Comparison of ENCODE assay signal across 24 mouse cellular contexts in the genomic region with DNA sequence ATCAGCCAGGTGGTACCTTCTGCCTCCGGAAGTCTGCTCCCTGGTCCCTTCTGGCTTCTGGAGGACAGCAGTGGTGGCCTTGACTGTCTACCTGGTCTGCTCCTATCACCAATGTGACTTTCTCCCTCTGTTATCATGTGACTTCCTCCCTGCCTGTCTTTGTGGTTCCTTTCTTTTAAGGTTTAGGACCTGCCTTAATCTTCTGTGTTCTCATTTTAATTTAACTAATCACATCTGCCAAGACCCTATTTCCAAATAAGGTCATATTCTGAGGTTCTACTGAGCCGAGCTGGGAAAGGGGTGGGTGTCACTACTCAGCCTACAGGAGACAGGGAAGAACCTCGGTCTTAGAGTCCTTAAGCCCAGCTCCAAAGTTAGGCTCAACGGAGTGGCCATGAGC.
"Had no signal": no experiment of that assay in that cellular context is flagged by ENCODE, and none has a peak within 500 bp of the region (broad histone marks: within the 10 kb centered on the region; RNA-seq: fewer than 3 reads in every experiment).

No protein-coding gene starts in this region.

- H3K27ac ChIP-seq: heart, embryonic 10.5 days; hindbrain, embryonic 15.5 days; hindbrain, postnatal 0 days; kidney, embryonic 15.5 days; kidney, postnatal 0 days; left cerebral cortex, adult 2 months; limb, embryonic 10.5 days; limb, embryonic 12.5 days; liver, embryonic 13.5 days had no signal

- H3K36me3 ChIP-seq: heart, embryonic 10.5 days; heart, embryonic 12.5 days; hindbrain, embryonic 15.5 days; kidney, embryonic 15.5 days; limb, embryonic 10.5 days; limb, embryonic 12.5 days; liver, embryonic 13.5 days had no signal

- H3K27me3 ChIP-seq: hindbrain, embryonic 15.5 days had no signal

- H3K9me3 ChIP-seq: heart, embryonic 10.5 days; heart, embryonic 12.5 days; hindbrain, embryonic 13.5 days; hindbrain, embryonic 15.5 days; kidney, embryonic 15.5 days; limb, embryonic 10.5 days; limb, embryonic 12.5 days; liver, embryonic 13.5 days had no signal

- H3K9ac ChIP-seq: heart, embryonic 12.5 days; hindbrain, embryonic 13.5 days; hindbrain, embryonic 15.5 days; kidney, embryonic 15.5 days; liver, embryonic 13.5 days had no signal

- DNase-seq: gastrocnemius, postnatal 14 days; gastrocnemius, postnatal 36 days; heart, adult 18-20 months; heart, postnatal 10 days; kidney, adult 11 months; kidney, adult 2 months; kidney, adult 9 months; kidney, postnatal 14 days; kidney, postnatal 36 days; liver; liver, embryonic 13.5 days had no signal

- H3K4me3 ChIP-seq: heart, embryonic 10.5 days; heart, embryonic 12.5 days; hindbrain, embryonic 13.5 days; hindbrain, embryonic 15.5 days; kidney, embryonic 15.5 days; layer of hippocampus, adult 2 months; left cerebral cortex, adult 2 months; limb, embryonic 10.5 days; limb, embryonic 12.5 days; liver, embryonic 13.5 days had no signal

- ATAC-seq: hindbrain, postnatal 0 days; intestine, embryonic 16.5 days had no signal

- H3K4me2 ChIP-seq: heart, embryonic 12.5 days; hindbrain, embryonic 13.5 days; kidney, embryonic 15.5 days; limb, embryonic 12.5 days; liver, embryonic 11.5 days; liver, embryonic 13.5 days had no signal
